Mouse (Mus musculus) neural tube, embryonic 11.5 days (tissue): ENCODE measurements around the gene Gm16223. TPM values are rescaled to one million over a fixed set of nuclear protein-coding genes. Genes with fewer than 3 reads are reported as not detected.

ENCODE experiments used
- ATAC-seq: fragments of 200-750 bp; cut with Nextera tagmentation; 2 replicates; pipeline ENCODE4 v1.8.0; 2017; ENCODE audit warnings: moderate number of reproducible peaks, mild to moderate bottlenecking, moderate TSS enrichment, moderate library complexity; ENCODE audit not compliant: insufficient read depth, low FRiP score, low TSS enrichment
- DNase-seq: peaks from one replicate; pipeline ENCODE4 v3.0.0-alpha.2; 2015; ENCODE audit warnings: low spot score
- H3K27ac ChIP-seq: fragments of 300-500 bp; sonication (generic); 2 replicates; pipeline ENCODE4 v1.5.1; 2014; ENCODE audit warnings: low read depth, mild to moderate bottlenecking, low read length
- H3K27me3 ChIP-seq: fragments of 300-500 bp; sonication (generic); 2 replicates; pipeline ENCODE4 v1.6.1; 2014; ENCODE audit warnings: mild to moderate bottlenecking, low read length, mixed read lengths; ENCODE audit not compliant: control insufficient read depth, insufficient read depth
- H3K36me3 ChIP-seq: fragments of 300-500 bp; sonication (generic); 2 replicates; pipeline ENCODE4 v1.6.1; 2014; ENCODE audit warnings: mild to moderate bottlenecking, low read length, moderate library complexity, mixed read lengths; ENCODE audit not compliant: control insufficient read depth, insufficient read depth
- H3K4me1 ChIP-seq: fragments of 300-500 bp; sonication (generic); 2 replicates; pipeline ENCODE4 v1.6.1; 2014; ENCODE audit warnings: low read length, mixed read lengths; ENCODE audit not compliant: control insufficient read depth, insufficient read depth
- H3K4me2 ChIP-seq: fragments of 300-500 bp; sonication (generic); 2 replicates; pipeline ENCODE4 v1.6.1; 2014; ENCODE audit warnings: low read depth, mild to moderate bottlenecking, moderate library complexity
- H3K4me3 ChIP-seq: fragments of 300-500 bp; sonication (generic); 2 replicates; pipeline ENCODE4 v1.5.1; 2014; ENCODE audit warnings: low read depth, low read length
- H3K9ac ChIP-seq: fragments of 300-500 bp; sonication (generic); 2 replicates; pipeline ENCODE4 v1.6.1; 2014; ENCODE audit warnings: mild to moderate bottlenecking, low read length
- H3K9me3 ChIP-seq: fragments of 300-500 bp; sonication (generic); 2 replicates; pipeline ENCODE4 v1.6.1; 2016; ENCODE audit warnings: low read length; ENCODE audit not compliant: control insufficient read depth
- WGBS: fragments of 180-500 bp; shearing (Covaris S2); extraction: QIAGEN DNeasy Blood & Tissue Kit; methylation state at CpG from one replicate; pipeline ENCODE4 v1.1.7; 2014; 5-methylcytosine and 5-hydroxymethylcytosine counted together
- polyA plus RNA-seq: library from polyadenylated mRNA; unstranded; fragments of >200 nt; fragmentation: Nextera tagmentation; extraction: Ambion mirVana; gene quantifications from 2 replicates; pipeline ENCODE4 v1.2.1, GENCODE M21; 2014

The Gm16223 gene
- polyA plus RNA-seq, 1 experiment from 2014 or later = not detected

GRCm38 (mm10) chr5:42198493-42198892 lies 130.7 kb downstream of the Gm16223 start:
- no peak overlapping the region for H3K9ac ChIP-seq
- H3K4me1 ChIP-seq = no peaks in the 10 kb centered on the region
- H3K4me3 ChIP-seq = no peak overlapping the region
- DNase-seq = no peak
- no peaks in the 10 kb centered on the region for H3K36me3 ChIP-seq
- H3K27ac ChIP-seq = no peak overlapping the region
- 67% methylated on average over 3 of the region's 3 CpGs for WGBS
- no peaks in the 10 kb centered on the region for H3K27me3 ChIP-seq
- H3K9me3 ChIP-seq = no peaks in the 10 kb centered on the region
- H3K4me2 ChIP-seq = no peak overlapping the region
- ATAC-seq = peak; percentile 58; the same call in 1 of the 2 replicates

- H3K4me2 ChIP-seq = no peak overlapping the region
- no peak overlapping the region for H3K4me3 ChIP-seq
- no peak overlapping the region for H3K9ac ChIP-seq
- no peak for DNase-seq
- H3K36me3 ChIP-seq = no peaks in the 10 kb centered on the region
- no peaks in the 10 kb centered on the region for H3K27me3 ChIP-seq
- H3K9me3 ChIP-seq = no peaks in the 10 kb centered on the region
- WGBS = 87% methylated on average over 3 of the region's 3 CpGs
- ATAC-seq = no peak
- no peak overlapping the region for H3K27ac ChIP-seq
- H3K4me1 ChIP-seq = no peaks in the 10 kb centered on the region
These were observed 139.8 kb downstream of the Gm16223 start for GRCm38 (mm10) chr5:42207456-42208122.

- Histone ChIP-seq H3K4me3 (no peak overlapping the region), H3K9me3 (no peaks in the 10 kb centered on the region), H3K36me3 (no peaks in the 10 kb centered on the region), H3K27ac (no peak overlapping the region), H3K9ac (no peak overlapping the region), H3K27me3 (no peaks in the 10 kb centered on the region), H3K4me1 (no peaks in the 10 kb centered on the region), H3K4me2 (no peak overlapping the region)
- DNase-seq (no peak), ATAC-seq (no peak)
- 75% methylated on average over 4 of the region's 4 CpGs for WGBS
These were observed 144.0 kb downstream of the Gm16223 start for GRCm38 (mm10) chr5:42211554-42212338.

- DNase-seq (no peak), ATAC-seq (no peak)
- Histone ChIP-seq H3K9me3 (no peaks in the 10 kb centered on the region), H3K4me2 (no peak overlapping the region), H3K9ac (no peak overlapping the region), H3K36me3 (no peaks in the 10 kb centered on the region), H3K4me1 (no peaks in the 10 kb centered on the region), H3K27me3 (no peaks in the 10 kb centered on the region), H3K4me3 (no peak overlapping the region), H3K27ac (no peak overlapping the region)
- 84% methylated on average over 4 of the region's 4 CpGs for WGBS
These were observed 144.6 kb downstream of the Gm16223 start for GRCm38 (mm10) chr5:42212353-42212752.

GRCm38 (mm10) chr5:42224840-42225239 lies 157.1 kb downstream of the Gm16223 start:
- Histone ChIP-seq H3K27me3 (no peaks in the 10 kb centered on the region), H3K4me2 (no peak overlapping the region), H3K9me3 (no peaks in the 10 kb centered on the region), H3K9ac (no peak overlapping the region), H3K36me3 (no peaks in the 10 kb centered on the region), H3K4me1 (no peaks in the 10 kb centered on the region), H3K27ac (no peak overlapping the region), H3K4me3 (no peak overlapping the region)
- ATAC-seq = no peak
- no peak for DNase-seq
- 58% methylated on average over 1 of the region's 1 CpGs for WGBS

- H3K9me3 ChIP-seq = no peaks in the 10 kb centered on the region
- H3K4me2 ChIP-seq = no peak overlapping the region
- no peaks in the 10 kb centered on the region for H3K4me1 ChIP-seq
- H3K27ac ChIP-seq = no peak overlapping the region
- H3K4me3 ChIP-seq = no peak overlapping the region
- H3K36me3 ChIP-seq = no peaks in the 10 kb centered on the region
- no peak for DNase-seq
- H3K27me3 ChIP-seq = no peaks in the 10 kb centered on the region
- no peak for ATAC-seq
- H3K9ac ChIP-seq = no peak overlapping the region
- 63% methylated on average over 2 of the region's 2 CpGs for WGBS
These were observed 160.9 kb downstream of the Gm16223 start for GRCm38 (mm10) chr5:42228631-42229030.

- WGBS = 83% methylated on average over 5 of the region's 5 CpGs
- ATAC-seq = no peak
- Histone ChIP-seq H3K4me1 (no peaks in the 10 kb centered on the region), H3K9me3 (no peaks in the 10 kb centered on the region), H3K9ac (no peak overlapping the region), H3K36me3 (no peaks in the 10 kb centered on the region), H3K4me2 (no peak overlapping the region), H3K27me3 (no peaks in the 10 kb centered on the region), H3K27ac (no peak overlapping the region), H3K4me3 (no peak overlapping the region)
- no peak for DNase-seq
These were observed 171.5 kb downstream of the Gm16223 start for GRCm38 (mm10) chr5:42239291-42239690.

- no peak overlapping the region for H3K27ac ChIP-seq
- no peaks in the 10 kb centered on the region for H3K27me3 ChIP-seq
- no peaks in the 10 kb centered on the region for H3K4me1 ChIP-seq
- H3K4me3 ChIP-seq = no peak overlapping the region
- ATAC-seq = no peak
- no peaks in the 10 kb centered on the region for H3K36me3 ChIP-seq
- no peaks in the 10 kb centered on the region for H3K9me3 ChIP-seq
- no peak for DNase-seq
- H3K4me2 ChIP-seq = no peak overlapping the region
- H3K9ac ChIP-seq = no peak overlapping the region
These were observed 172.0 kb downstream of the Gm16223 start for GRCm38 (mm10) chr5:42239806-42240205.

- 87% methylated on average over 3 of the region's 3 CpGs for WGBS
- H3K36me3 ChIP-seq = no peaks in the 10 kb centered on the region
- no peaks in the 10 kb centered on the region for H3K4me1 ChIP-seq
- ATAC-seq = no peak
- no peak overlapping the region for H3K4me3 ChIP-seq
- H3K27ac ChIP-seq = no peak overlapping the region
- no peaks in the 10 kb centered on the region for H3K9me3 ChIP-seq
- no peak overlapping the region for H3K9ac ChIP-seq
- H3K4me2 ChIP-seq = no peak overlapping the region
- no peak for DNase-seq
- H3K27me3 ChIP-seq = no peaks in the 10 kb centered on the region
These were observed 182.6 kb downstream of the Gm16223 start for GRCm38 (mm10) chr5:42250376-42250775.
